Mouse (Mus musculus) heart, adult 9 months (tissue): ENCODE measurements around the gene Cenpl.

Experiments used
- DNase-seq, 2 experiments: peaks; one replicate each; pipeline ENCODE4 v3.0.0; 2022; ENCODE audit warnings: low spot score in 2 of 2

The Cenpl gene

DNA sequence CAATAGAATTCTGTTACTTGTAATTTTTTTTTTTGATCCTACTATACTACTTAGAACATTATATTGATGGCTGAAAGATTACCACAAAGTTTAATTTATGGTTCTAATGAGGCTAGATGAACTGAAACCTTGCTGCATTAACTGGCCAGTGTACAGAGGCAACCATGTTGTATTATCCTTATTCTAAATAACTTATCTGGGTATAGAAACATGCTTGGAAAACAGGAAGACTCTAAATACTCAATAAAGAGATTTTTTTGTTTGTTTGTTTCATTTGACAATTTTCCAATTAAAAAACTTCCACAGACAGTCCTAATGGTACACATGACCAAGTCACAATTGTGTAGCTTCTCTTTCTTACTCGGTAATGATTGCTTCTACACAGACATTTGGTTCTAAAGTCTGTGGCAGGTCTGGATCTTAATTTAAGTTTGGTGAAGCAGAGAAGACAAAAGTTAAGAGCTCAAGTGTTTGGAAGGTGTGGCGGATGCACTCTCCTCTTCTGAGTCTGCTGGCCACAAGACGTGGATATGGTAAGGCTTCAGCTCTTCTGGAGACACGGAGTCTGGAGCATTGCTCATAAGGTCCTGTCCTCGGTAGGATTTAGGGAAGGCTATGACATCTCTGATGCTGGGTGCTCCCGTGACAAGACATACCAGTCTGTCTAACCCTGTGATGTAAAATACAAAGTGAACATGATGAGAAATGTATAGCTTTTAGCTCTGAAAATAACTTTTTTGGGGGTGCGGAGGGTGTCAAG is 29.1 kb upstream of the Cenpl start:
- DNase-seq = no peak

GRCm38 (mm10) chr1:161046972-161047371 is 23.5 kb upstream of the Cenpl start:
- no peak for DNase-seq

DNA sequence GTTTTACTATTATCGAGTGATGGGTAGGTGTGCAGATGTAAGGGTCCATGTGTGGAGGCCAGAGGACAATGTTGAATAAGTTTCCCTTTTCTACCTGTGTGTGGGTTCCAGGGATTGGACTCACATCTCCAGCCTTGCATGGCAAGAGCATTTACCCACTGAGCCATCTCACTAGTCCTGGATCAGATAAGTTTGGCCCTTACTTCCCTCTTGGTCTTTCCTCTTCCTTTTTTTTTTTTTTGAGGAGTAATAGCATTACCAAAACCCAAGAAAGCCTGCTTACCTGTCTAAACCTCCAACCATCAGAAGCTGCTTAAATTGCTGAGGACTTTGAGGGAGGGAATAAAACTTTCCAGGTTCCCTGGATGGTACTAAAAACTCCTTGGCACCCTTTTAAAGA is 13.3 kb upstream of the Cenpl start:
- no peak for DNase-seq

DNA sequence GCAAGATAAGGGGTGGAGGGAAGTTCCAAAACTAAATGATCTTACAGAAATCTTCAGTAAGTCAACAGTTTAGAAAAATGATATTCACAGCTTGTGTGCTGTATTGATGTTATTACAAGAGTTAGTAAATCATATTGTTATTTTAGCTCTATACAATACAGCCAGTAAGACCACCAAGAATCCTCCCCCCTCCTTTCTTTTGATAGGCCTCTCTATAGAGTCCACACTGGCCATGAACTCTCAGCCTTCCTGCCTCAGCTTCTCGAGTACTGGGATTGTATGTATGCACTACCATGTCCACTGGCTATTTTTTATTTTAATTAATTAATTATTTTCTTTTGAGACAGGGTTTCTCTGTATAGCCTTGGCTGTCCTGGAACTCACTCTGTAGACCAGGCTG is 7.2 kb upstream of the Cenpl start:
- DNase-seq = no peak

DNA sequence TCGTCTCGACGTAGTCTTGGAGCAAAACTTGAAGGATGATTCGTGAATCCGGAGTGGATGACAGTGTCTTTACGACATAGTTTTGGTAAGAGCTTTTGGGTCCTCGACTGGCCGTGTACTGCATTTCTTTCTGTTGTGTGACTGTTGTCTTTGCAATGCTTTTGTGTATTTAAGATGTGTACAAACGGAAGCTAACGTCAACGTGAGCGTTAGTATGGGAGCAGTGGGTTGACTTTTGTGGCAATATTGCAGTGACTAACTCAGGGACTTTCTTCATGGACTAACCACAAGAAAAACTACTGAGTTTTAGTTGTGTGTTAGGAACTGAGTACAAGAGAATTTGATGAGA is 733 bp downstream of the Cenpl start:
- peak in 1 of 2 experiments; percentile 3 for DNase-seq

- DNase-seq = no peak
These were observed 5.7 kb downstream of the Cenpl start for GRCm38 (mm10) chr1:161076238-161076637.

- no peak for DNase-seq
These were observed 6.7 kb downstream of the Cenpl start for GRCm38 (mm10) chr1:161077243-161077642.

DNA sequence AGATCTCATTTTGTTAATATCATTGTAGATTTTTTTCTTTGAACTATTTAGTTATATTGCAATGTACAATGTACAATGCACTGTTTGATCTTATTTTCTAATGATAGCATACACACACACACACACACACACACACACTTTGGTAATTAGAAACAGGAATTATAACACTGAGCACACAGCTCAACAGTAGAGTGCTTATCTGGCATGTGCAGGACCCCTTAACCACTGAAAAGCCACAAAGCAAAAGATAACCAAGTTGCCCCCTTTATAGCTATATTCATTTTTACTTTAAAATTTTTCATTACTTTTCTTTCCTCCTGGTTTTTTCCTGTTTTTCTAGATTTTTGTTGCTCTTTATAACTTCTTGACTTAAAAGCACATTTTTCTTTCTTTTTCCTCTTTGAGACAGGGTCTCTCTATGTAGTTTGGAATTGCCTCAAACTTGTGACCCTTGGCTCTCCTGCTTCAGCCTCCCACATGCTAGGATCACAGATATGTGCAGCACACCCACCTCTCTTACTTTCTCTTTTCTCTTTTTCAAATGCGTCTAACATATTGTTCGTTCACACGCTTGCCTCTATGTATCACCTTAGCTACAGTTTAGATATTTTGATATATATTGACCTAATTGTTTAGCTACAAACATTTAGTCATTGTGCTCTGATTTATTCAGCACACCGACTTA is 29.4 kb downstream of the Cenpl start:
- no peak for DNase-seq

DNA sequence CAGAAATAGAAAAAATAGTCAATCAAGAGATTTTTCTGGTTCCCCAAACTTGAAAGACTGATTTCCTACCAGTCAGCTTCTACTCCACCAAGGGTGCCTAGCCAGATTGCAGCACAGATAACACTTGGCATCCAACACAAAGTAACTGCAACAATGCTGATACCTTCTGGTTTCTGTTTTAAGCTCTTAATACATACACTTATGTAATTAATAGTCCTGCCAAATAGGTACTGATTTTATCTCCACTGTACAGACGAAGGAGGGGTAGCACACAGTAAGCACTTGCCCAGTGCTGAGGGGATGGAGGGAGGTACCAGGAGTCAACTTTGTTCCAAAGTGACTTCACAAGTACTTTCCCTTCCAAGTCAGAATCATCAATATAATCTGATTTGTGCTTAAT is 33.3 kb downstream of the Cenpl start:
- no peak for DNase-seq

GRCm38 (mm10) chr1:161109216-161109615 is 38.7 kb downstream of the Cenpl start:
- DNase-seq = no peak

- no peak for DNase-seq
These were observed 44.1 kb downstream of the Cenpl start for GRCm38 (mm10) chr1:161114591-161114990.

DNA sequence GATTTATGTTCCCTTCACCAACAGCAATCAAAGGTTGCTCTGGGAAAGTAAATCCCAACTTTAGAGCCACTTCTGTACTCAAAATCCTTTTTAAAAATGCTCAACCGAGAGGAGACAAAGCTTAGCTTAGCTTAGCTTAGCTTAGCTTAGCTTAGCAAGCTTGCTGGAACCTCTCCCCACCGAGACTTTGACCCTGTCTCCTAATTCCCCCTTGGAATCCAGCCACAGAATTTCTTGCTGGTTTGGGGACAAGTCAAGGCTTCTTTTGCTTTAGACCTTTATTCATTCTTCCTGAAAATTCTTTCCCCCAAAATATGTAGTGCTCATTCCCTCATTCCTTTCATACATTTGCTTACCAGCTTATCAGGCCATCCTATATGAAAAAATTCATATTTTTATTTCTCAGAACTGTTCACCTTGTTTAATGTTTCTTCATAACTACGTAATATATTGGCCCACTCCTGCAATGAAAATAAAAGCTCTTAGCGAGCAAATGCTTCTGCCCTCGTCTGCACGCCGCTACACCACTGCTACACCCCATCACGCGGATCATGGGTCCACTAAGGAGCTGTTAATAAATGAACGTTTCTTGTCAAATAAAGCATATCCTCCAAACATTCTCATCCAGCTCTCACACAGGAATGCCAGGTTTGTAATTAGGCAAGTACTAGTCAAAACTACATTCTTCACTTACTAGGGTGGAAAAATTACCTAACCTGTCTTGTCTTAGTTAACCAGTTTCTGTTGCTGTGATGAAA is 52.3 kb downstream of the Cenpl start:
- DNase-seq = no peak

DNA sequence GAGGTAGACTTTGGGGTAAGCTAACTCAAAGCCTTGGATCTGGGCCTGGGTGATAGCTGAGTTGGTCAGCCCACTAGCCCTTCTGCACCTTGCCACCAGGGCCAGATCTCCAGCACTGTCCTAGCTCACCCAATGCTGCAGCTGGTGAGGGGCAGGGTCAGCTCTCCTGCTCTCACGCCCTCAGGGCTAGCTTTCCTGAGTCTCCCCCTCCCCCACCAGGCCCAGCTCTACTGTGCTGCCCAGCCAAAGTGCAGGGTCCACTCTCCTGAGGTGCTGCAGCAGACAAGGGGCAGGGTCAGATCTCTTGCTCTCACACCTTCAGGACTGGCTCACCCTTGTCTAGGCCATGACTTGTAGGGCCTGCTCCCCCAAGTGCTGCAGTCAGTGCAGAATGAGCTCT is 55.9 kb downstream of the Cenpl start:
- DNase-seq = no peak

DNA sequence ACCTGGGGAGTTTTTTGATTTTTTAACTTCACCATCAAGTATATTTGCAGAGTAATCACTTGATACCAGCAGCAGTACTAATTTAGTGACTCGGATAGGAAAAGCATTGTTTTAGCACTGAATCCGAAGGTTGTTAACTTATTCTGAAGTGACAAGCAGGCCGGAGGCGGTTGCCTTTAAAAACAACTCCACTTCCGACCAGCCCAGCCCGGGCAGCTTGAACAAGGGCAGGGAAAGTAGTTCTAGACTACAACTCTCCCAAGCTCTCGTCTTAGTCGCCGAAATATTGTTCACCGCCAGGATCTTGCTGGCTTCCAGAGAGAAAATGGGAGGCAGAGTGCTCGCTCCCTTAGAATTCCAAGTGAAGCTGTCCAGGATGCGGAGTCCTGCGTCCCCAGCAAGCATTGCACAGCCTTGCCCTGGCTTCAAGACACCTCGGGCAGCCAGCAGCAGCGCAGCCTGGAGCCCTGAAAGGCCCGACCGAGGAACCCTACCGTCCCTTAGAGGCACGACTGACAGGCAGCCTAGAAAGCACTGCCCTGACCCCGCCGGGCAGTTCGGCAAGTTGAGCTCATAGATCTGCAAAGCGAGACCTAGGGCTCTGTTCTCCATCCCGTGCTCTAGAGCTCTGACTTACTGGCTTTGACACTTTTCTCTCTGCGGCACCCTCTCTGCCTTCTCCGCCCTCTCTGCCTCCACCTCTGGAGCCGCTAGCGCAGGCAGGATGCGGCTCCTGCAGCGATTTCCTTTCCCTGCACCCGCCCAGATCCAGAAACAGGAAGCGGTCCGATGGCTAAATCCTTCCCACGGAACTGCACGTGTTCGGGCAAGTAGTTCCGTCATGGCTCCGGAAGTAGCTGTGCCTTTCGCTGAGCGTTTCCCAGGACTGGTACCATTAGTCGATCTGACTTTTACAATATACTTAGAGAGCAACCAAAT is 60.5 kb downstream of the Cenpl start, which contains the start of gene Klhl20:
Klhl20 (minus strand) TSS at position 786 of the 939 bp plus-strand sequence.
- DNase-seq = peak; percentile 83 to 94
